Mouse (Mus musculus) embryonic facial prominence, embryonic 12.5 days (tissue): ENCODE data around the gene Tut7. TPM values are rescaled to one million over a fixed set of nuclear protein-coding genes. Genes with fewer than 3 reads are reported as not detected.
"Not testable (repeated sequence)": the region's sequence is repeated elsewhere in the genome, so short reads cannot be mapped to it uniquely, and the experiment has no call there.

Experiments used
- ATAC-seq: fragments of 200-750 bp; cut with Nextera tagmentation; 2 replicates; pipeline ENCODE4 v1.8.0; 2017; ENCODE audit not compliant: insufficient number of reproducible peaks, insufficient read depth, low FRiP score, low TSS enrichment
- H3K27ac ChIP-seq: fragments of 300-500 bp; sonication (generic); 2 replicates; pipeline ENCODE4 v1.5.1; 2016; ENCODE audit warnings: mild to moderate bottlenecking
- H3K27me3 ChIP-seq: fragments of 300-500 bp; sonication (generic); 2 replicates; pipeline ENCODE4 v1.6.1; 2016; ENCODE audit warnings: mild to moderate bottlenecking, moderate library complexity
- H3K36me3 ChIP-seq: fragments of 300-500 bp; sonication (generic); 2 replicates; pipeline ENCODE4 v1.6.1; 2016; ENCODE audit warnings: mild to moderate bottlenecking
- H3K4me1 ChIP-seq: fragments of 300-500 bp; sonication (generic); 2 replicates; pipeline ENCODE4 v1.6.1; 2016
- H3K4me2 ChIP-seq: fragments of 300-500 bp; sonication (generic); replicated peaks from 2 replicates; pipeline ENCODE4 v1.6.1; 2016; ENCODE audit warnings: mild to moderate bottlenecking, moderate library complexity
- H3K4me3 ChIP-seq: fragments of 300-500 bp; sonication (generic); 2 replicates; pipeline ENCODE4 v1.5.1; 2016; ENCODE audit warnings: mild to moderate bottlenecking
- H3K9ac ChIP-seq: fragments of 300-500 bp; sonication (generic); 2 replicates; pipeline ENCODE4 v1.6.1; 2016; ENCODE audit warnings: mild to moderate bottlenecking, moderate library complexity
- H3K9me3 ChIP-seq: fragments of 300-500 bp; sonication (generic); 2 replicates; pipeline ENCODE4 v1.6.1; 2016; ENCODE audit warnings: mild to moderate bottlenecking, moderate library complexity
- WGBS: fragments of 180-500 bp; shearing (Covaris S2); methylation state at CpG from one replicate; pipeline ENCODE4 v1.1.7; 2016; 5-methylcytosine and 5-hydroxymethylcytosine counted together
- polyA plus RNA-seq: library from polyadenylated mRNA; unstranded; fragments of >200 nt; fragmentation: Nextera tagmentation; extraction: Ambion mirVana; gene quantifications from 2 replicates; pipeline ENCODE4 v1.2.1, GENCODE M21; 2016

Tut7 gene
- polyA plus RNA-seq, 1 experiment from 2014 or later, result 57.0 TPM

DNA sequence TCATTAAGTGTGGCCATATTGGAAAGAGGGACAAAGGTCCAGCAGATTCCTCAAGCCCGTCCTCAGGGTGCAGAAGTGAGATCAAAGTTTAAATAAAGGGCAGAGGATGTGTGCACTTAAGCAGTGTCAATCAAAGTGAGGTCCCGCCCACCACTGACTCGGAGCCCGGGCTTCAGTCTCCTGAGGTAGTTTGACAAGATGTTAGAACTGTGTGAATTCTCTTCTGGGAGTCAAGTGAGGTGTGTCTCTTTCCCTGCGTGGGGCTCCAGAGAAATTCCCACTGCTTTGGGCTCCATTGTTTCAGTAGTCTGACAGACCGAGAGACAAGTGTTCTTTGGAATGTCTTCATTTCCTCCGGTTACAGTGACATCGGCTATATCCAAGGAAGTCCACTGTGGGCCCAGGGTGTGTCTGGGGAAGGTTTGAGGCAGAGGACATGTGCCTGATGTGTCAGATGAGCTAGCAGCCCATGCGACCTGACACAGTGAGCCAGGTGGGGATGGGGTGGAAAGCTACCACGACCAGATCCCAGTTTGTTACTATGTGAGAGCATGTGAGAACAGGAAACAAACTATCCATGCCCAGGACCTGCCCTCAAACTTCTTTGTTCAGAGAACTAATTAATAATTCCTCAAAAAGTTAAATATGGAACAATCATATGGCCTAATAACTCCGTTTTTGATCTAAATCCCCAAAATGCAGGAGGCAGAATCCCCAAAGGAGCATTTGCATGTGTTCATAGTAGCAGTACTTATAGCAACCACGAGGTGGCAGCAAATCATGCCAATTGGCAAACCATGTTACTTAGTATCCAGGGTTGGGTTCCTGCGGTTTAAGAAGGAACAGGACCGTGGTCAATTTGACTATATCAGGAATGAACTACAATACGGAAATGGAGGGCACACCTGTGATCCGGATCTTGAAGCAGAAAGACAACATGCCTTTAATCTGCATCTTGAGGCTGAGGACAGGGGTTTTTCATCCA is 19.6 kb upstream of the Tut7 start:
- Histone ChIP-seq H3K4me3 (no peak overlapping the region), H3K9me3 (no peaks in the 10 kb centered on the region), H3K27me3 (no peaks in the 10 kb centered on the region), H3K27ac (no peak overlapping the region), H3K9ac (no peak overlapping the region), H3K36me3 (no peaks in the 10 kb centered on the region), H3K4me2 (no peak overlapping the region), H3K4me1 (no peaks in the 10 kb centered on the region)
- WGBS, result 36% methylated on average over 16 of the region's 16 CpGs
- ATAC-seq, result no peak

DNA sequence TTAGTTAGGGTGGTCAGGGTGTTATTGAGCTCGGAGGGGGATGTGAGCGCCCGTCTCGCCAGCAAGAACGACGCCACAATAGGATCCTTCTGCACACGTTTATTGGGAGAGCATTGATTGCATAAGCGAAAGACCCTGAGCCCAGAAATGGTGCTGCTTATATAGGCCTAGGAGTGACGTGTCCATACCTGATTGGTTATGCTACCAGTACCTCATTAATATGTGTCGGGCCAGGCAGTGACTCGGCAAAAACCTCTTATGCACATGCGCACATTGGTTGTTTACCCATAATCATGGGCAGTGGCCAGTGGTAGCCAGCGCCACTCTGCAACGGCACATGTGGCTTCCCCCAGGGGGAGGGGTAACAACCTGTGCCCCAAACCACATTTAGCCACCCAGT is 18.8 kb upstream of the Tut7 start:
- not testable (repeated sequence) for ATAC-seq, H3K4me3 ChIP-seq, H3K4me1 ChIP-seq, H3K9ac ChIP-seq, H3K4me2 ChIP-seq, H3K36me3 ChIP-seq, H3K27ac ChIP-seq, H3K9me3 ChIP-seq, H3K27me3 ChIP-seq
- 94% methylated on average over 14 of the region's 14 CpGs for WGBS

DNA sequence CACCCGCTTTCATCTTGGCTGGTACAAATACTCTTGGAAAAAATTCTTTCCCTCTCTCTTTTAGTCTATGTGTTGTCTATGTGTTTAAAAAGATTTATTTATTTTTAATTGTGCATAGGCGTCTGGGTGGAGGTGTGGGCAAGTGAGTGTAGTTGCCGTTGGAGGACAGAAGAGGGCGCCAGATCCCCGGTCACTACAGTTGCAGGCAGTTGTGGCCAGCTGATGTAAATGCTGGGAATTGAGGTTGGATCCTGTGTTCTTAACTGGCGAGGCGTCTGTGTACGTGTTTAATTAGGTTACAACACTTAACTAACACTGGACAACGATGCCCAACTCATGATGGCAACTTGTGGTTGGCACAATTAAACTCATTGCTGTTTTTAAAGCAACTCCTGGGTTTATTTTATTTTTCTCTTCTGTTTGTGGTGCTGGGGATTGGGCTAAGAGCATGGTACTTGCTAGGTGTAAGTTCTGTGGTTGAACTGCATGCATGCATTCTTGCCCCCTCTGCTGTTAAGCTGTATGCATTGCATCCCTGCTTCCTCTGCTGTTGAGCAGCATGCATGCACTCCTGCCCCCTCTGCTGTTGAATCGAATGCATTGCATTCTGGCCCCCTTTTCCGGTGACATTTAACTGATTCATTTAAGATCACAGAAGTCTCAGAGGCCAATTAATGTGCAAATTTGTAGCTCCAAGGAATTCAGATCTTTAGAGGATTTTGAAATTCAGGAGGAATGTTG is 17.7 kb upstream of the Tut7 start:
- no peaks in the 10 kb centered on the region for H3K27me3 ChIP-seq
- no peak overlapping the region for H3K4me2 ChIP-seq
- WGBS, result 78% methylated on average over 11 of the region's 11 CpGs
- H3K9me3 ChIP-seq, result no peaks in the 10 kb centered on the region
- H3K9ac ChIP-seq, result no peak overlapping the region
- no peak overlapping the region for H3K4me3 ChIP-seq
- no peak overlapping the region for H3K27ac ChIP-seq
- H3K4me1 ChIP-seq, result no peaks in the 10 kb centered on the region
- H3K36me3 ChIP-seq, result no peaks in the 10 kb centered on the region
- ATAC-seq, result no peak

DNA sequence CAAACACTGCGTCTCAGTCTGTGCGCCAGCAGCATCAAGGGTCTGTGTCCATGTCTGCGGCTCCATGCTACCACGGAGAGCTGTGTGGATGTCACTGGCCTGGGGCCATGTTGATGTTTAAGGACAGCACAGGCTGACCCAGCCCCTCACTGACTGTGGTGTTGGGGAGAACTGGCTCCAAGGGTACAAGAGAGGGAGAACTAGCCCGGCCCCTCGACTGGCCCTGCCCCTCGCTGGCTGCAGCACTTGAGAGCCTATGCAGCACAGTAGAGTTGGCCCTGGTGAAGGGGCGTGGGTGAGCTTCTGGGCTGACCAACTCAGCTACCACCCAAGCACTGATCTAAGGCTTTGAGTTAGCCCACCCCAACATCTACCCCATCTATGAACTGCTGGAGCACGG is 16.4 kb upstream of the Tut7 start:
- Histone ChIP-seq H3K4me3 (no peak overlapping the region), H3K9ac (no peak overlapping the region), H3K9me3 (no peaks in the 10 kb centered on the region), H3K36me3 (no peaks in the 10 kb centered on the region), H3K27ac (no peak overlapping the region), H3K4me1 (no peaks in the 10 kb centered on the region), H3K4me2 (no peak overlapping the region), H3K27me3 (no peaks in the 10 kb centered on the region)
- ATAC-seq, result no peak; the same call in 1 of the 2 replicates
- WGBS, result 85% methylated on average over 9 of the region's 9 CpGs

DNA sequence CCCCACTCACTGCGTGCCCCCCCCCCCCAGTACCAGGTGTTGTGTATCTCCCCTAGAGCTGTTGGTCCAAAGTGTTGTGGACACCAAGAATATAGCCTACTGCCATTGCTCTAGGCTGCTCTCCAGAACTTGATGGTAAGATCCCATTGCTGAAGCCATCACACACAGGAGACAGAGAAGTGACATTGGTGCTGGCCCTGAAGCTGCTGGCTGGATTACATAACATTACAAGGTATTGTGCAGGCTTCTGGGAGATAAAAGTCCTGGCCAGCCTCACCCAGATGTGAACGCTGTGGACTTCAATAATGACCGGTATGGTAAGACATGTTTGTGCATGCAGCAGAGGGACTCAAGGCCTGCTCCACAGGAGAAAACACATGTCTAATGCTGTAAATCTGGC is 15.5 kb upstream of the Tut7 start:
- no peaks in the 10 kb centered on the region for H3K4me1 ChIP-seq
- no peak overlapping the region for H3K9ac ChIP-seq
- no peaks in the 10 kb centered on the region for H3K27me3 ChIP-seq
- H3K27ac ChIP-seq, result no peak overlapping the region
- no peaks in the 10 kb centered on the region for H3K9me3 ChIP-seq
- no peaks in the 10 kb centered on the region for H3K36me3 ChIP-seq
- no peak overlapping the region for H3K4me2 ChIP-seq
- WGBS, result 86% methylated on average over 3 of the region's 3 CpGs
- no peak overlapping the region for H3K4me3 ChIP-seq
- no peak for ATAC-seq

DNA sequence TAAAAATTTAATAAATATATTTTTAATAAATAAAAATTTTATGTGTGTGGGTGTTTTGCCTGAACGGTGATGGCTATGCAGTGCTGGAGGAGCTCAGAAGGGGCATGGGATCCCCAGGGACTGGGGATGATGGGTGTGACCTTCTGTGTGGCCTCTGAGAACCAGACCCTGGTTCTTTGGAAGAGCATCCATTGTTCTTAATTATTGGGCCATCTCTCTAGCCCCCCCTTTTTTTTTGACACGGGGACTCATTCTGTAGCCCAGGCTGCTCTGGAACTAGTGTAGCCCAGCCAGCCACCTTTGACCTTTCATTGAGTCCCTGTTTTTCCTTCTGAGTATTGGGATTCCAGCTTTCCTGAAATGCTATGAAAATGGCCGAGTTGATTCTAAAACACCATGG is 13.9 kb upstream of the Tut7 start:
- no peaks in the 10 kb centered on the region for H3K27me3 ChIP-seq
- ATAC-seq, result no peak
- H3K27ac ChIP-seq, result no peak overlapping the region
- H3K4me3 ChIP-seq, result no peak overlapping the region
- H3K4me2 ChIP-seq, result no peak overlapping the region
- 63% methylated on average over 3 of the region's 3 CpGs for WGBS
- H3K36me3 ChIP-seq, result no peaks in the 10 kb centered on the region
- no peak overlapping the region for H3K9ac ChIP-seq
- no peaks in the 10 kb centered on the region for H3K4me1 ChIP-seq
- H3K9me3 ChIP-seq, result no peaks in the 10 kb centered on the region

DNA sequence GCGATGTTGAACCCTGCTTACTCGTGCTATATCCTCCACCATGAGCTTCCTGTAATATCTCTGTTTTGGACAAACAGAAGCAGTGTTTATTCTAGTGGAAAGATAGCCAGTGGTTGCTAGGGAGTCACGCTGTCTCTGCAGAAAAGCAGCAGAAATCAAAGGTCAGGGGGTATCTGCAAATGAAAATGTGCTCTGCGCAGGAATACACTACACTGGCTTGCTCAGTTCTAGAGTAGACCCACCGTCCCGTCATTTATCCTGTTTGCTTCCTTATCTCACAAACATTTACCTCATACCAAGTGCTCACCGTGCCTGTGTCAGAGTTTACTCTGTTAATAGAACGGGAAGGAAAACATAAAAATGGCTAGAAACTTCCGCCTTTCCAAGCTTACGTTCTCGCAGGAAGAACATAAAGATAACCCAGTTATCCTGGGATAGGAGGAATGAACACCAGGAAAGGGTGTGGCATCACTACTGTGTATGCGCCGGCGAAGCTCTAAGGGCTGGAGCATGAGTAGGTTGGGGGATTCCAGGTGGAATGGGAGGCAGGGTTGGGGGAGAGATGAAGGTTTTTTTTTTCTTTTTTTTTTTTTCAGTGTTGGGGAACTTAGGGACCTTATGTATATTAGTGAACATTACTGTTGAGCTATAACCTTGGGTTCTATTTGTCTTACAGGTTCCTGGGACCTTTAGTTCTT is 13.3 kb upstream of the Tut7 start:
- no peak for ATAC-seq
- no peaks in the 10 kb centered on the region for H3K36me3 ChIP-seq
- H3K27me3 ChIP-seq, result no peaks in the 10 kb centered on the region
- no peak overlapping the region for H3K4me3 ChIP-seq
- no peaks in the 10 kb centered on the region for H3K9me3 ChIP-seq
- H3K9ac ChIP-seq, result no peak overlapping the region
- H3K27ac ChIP-seq, result no peak overlapping the region
- WGBS, result 80% methylated on average over 14 of the region's 14 CpGs
- no peaks in the 10 kb centered on the region for H3K4me1 ChIP-seq
- H3K4me2 ChIP-seq, result no peak overlapping the region

DNA sequence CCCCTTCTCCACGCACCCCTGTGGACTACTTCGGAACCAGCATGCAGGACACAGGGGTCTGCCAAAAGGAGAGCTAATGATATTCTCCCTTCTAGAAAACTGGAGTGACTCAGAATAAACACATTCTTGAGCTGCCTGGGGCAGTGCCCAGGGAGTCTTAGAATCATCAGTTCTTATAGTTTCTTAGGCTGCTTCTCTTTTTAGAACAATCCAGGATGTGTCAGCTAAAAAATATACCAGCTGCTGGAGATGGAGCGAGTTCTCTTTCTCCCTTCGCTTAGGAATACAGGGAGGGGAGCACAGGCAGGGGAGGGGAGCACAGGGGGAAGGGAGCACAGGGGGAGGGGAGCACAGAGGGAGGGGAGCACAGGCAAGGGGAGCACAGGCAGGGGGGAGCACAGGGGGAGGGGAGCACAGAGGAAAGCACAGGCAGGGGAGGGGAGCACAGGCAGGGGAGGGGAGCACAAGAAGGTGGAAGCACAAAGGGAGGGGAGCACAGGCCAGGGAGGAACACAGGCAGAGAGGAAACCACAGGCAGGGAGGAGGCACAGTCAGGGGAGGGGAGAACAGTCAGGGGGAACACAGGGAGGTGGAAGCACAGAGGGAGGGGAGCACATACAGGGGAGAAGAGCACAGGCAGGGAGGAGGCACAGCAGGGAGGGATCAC is 12.0 kb upstream of the Tut7 start:
- Histone ChIP-seq H3K27me3 (no peaks in the 10 kb centered on the region), H3K9ac (no peak overlapping the region), H3K9me3 (no peaks in the 10 kb centered on the region), H3K36me3 (no peaks in the 10 kb centered on the region), H3K4me1 (no peaks in the 10 kb centered on the region), H3K4me2 (no peak overlapping the region), H3K4me3 (no peak overlapping the region), H3K27ac (no peak overlapping the region)
- no peak for ATAC-seq
- WGBS, result 64% methylated on average over 4 of the region's 4 CpGs

DNA sequence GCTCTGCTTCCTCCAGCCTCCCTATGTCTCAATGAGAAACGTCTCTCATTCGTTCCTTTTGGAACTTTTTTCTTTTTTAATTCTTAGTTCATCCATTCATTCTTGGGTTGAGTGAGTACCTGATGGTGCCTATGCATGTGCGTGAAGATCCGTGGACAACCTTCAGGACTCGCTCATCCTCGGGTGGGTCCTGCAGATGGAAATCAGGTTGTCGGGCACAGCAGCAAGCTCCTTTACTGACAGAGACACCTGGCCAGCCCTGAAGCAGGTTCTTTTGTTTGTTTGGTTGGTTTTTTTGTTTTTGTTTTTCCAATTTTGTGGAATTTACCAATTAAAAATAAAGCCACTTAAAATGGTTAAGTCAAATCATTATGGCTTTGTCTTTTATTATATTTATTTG is 9.9 kb upstream of the Tut7 start:
- Histone ChIP-seq H3K9me3 (no peaks in the 10 kb centered on the region), H3K36me3 (no peaks in the 10 kb centered on the region), H3K27ac (no peak overlapping the region), H3K4me3 (no peak overlapping the region), H3K4me2 (no peak overlapping the region), H3K4me1 (no peaks in the 10 kb centered on the region), H3K9ac (no peak overlapping the region), H3K27me3 (no peaks in the 10 kb centered on the region)
- 88% methylated on average over 7 of the region's 7 CpGs for WGBS
- ATAC-seq, result no peak

DNA sequence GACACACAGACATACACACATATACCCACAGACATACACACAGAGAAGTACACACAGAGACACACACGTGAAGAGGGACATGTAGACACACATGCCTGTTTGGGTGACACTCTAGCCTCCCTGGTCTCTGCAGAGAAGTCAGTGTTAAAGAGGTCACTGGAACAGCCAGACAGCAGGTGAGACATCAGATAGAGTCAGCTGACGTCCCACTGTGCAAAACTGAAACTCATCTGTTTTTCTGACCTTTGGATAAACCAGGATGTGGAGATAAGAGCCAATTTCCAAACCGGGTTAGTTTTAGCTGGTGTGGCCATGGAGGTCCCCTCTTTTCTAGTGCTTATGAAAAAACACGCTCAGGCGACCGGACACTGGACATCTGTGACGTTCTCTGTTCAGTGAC is 9.5 kb upstream of the Tut7 start:
- Histone ChIP-seq H3K9ac (no peak overlapping the region), H3K36me3 (no peaks in the 10 kb centered on the region), H3K4me1 (no peaks in the 10 kb centered on the region), H3K27ac (no peak overlapping the region), H3K4me2 (no peak overlapping the region), H3K9me3 (no peaks in the 10 kb centered on the region), H3K27me3 (no peaks in the 10 kb centered on the region), H3K4me3 (no peak overlapping the region)
- WGBS, result 64% methylated on average over 7 of the region's 7 CpGs
- ATAC-seq, result no peak

DNA sequence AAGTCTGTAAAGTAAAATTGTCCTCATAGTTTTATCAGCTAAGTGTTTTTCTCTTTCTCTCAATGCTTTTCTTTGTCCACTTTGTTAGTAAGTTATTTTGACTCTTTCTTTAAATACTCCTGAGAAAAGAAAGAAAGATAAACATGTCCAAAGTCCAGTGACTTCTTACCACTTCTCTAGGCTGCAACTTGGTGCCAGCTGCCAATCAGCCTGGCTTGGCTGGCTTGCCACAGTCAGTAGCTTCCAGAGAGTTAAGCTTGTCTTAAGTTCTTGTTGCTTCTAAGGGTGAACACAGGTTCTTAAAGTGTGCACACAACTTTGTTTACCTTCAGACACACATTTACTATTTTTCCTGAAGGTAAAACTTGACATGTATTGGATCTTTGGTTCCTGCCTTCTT is 3.0 kb upstream of the Tut7 start:
- Histone ChIP-seq H3K4me1 (peaks cover 9% of the 10 kb centered on the region), H3K9me3 (no peaks in the 10 kb centered on the region), H3K36me3 (no peaks in the 10 kb centered on the region), H3K4me2 (no peak overlapping the region), H3K27ac (no peak overlapping the region), H3K4me3 (no peak overlapping the region), H3K27me3 (no peaks in the 10 kb centered on the region), H3K9ac (no peak overlapping the region)
- ATAC-seq, result no peak
